Mouse (Mus musculus): Measurements from ENCODE around the gene Ppp1r3d. TPM values are rescaled to one million over a fixed set of nuclear protein-coding genes. Genes with fewer than 3 reads are reported as not detected.

Ppp1r3d gene
- polyA plus RNA-seq (2016; fragmentation: Nextera tagmentation; extraction: Ambion mirVana), result 1.6 and 2.3 TPM in 2 replicates

DNA sequence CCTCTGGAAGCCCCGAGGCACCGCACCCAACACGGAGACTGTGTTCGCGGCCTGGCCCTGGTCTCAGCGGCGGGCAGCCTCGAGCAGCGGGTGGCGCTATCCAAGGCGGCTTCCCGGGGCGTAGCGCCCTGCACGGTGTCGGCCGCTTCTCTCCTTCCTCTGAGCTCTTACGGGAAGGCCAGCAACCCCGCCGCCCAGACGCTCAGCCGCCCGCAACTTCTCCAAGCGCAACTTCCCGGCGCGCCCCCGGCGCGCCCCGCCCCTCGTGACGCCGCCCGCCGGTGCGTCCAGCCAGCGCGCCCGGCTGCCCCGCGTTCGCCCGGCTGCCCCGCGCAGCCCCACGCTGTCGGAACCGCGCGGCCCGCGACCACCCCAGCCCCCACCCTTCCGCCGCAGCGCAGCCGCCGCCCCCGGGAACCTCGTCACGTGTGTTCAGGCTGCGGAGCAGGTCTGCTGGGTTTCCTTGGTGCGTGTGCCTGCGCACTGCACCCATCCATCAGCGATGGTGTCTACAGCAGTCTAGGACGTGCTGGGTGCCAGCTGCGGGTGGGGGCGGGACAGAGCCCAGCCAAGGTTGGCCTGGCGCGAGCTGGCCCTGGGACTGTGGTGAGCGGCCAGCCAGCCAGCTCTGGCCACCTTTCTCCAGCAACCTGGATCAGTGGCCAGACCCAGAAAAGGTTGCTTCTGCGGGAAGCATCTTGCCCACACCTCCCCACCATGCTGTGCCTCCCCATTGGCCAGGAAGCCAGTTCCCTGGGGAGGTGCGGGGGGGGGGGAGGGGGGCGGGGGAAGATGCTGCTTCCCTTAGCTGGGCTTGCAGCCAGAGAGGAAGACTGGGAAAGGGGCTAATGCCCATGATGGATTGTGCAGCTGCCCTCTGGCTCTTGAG lies at the start of gene Ppp1r3d, which contains the start of gene Fam217b:
TSS of gene Ppp1r3d (minus strand) at position 212 of the 889 bp plus-strand sequence.
TSS of gene Fam217b (plus strand) at position 264 of the 889 bp plus-strand sequence.
- Histone ChIP-seq H3K9me3 (replicated peaks) (no peaks in the 10 kb centered on the region), H3K27ac (peak within 1 kb of the TSS; percentile 85), H3K36me3 (peaks cover 14% of the 10 kb centered on the region), H3K27me3 (ENCODE audit: low read depth, poor library complexity, severe bottlenecking) (peaks cover 27% of the 10 kb centered on the region), H3K4me1 (peaks cover 42% of the 10 kb centered on the region), H3K4me3 (peak within 1 kb of the TSS; percentile 86)
- WGBS, result 1% methylated on average over 63 of the region's 74 CpGs
- peak; percentile 76 for DNase-seq (ENCODE audit: low spot score)

DNA sequence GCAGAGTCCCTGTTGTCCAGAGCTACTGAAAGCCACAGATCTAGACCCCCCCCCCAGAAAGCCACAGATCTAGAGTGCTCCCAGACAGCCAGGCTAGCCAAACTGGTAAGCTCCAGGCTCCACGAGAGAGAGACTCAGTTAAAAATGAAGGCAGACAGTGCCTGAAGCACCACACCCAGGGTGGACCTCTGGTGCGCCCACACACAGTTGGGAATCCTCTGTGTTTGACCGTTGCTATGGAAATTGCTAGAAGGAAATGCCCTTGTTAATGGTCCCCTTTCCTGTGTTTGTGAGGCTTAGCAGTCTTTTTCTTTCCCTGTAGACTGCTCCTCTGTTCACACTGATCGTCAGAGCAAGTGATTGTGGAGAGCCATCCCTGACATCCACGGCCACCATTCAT lies 46.1 kb upstream of the Ppp1r3d start:
- no peak overlapping the region for H3K4me3 ChIP-seq
- no peaks in the 10 kb centered on the region for H3K27me3 ChIP-seq (ENCODE audit: low read depth, poor library complexity, severe bottlenecking)
- no peak for DNase-seq (ENCODE audit: low spot score)
- no peaks in the 10 kb centered on the region for H3K36me3 ChIP-seq
- H3K4me1 ChIP-seq, result peaks cover 22% of the 10 kb centered on the region
- peak overlapping the region; percentile 42; the same call in 1 of the 2 replicates for H3K27ac ChIP-seq
- 75% methylated on average over 5 of the region's 5 CpGs for WGBS
- H3K9me3 ChIP-seq (replicated peaks), result no peaks in the 10 kb centered on the region

DNA sequence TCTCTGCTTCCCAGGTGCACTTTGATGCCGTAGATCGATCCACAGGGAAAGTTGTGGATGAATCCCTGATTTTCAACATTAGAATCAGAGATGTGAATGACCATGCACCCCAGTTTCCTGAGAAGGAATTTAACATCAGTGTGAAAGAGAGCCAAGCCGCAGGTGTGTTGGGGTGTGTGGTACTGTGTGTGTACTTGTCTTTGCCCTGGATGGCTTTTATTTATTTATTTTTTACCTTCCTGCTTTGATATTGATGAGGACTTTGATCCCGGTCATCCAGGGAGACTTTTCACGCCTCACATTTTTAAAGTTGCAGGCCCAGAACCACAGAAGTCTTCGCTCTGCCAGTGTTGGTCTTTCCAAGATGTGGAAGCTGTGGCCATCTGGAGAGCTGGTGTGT lies 43.1 kb upstream of the Ppp1r3d start:
- Histone ChIP-seq H3K36me3 (no peaks in the 10 kb centered on the region), H3K27ac (no peak overlapping the region), H3K4me3 (no peak overlapping the region), H3K9me3 (replicated peaks) (no peaks in the 10 kb centered on the region), H3K27me3 (ENCODE audit: low read depth, poor library complexity, severe bottlenecking) (no peaks in the 10 kb centered on the region), H3K4me1 (peaks cover 32% of the 10 kb centered on the region)
- 89% methylated on average over 6 of the region's 6 CpGs for WGBS
- no peak for DNase-seq (ENCODE audit: low spot score)

DNA sequence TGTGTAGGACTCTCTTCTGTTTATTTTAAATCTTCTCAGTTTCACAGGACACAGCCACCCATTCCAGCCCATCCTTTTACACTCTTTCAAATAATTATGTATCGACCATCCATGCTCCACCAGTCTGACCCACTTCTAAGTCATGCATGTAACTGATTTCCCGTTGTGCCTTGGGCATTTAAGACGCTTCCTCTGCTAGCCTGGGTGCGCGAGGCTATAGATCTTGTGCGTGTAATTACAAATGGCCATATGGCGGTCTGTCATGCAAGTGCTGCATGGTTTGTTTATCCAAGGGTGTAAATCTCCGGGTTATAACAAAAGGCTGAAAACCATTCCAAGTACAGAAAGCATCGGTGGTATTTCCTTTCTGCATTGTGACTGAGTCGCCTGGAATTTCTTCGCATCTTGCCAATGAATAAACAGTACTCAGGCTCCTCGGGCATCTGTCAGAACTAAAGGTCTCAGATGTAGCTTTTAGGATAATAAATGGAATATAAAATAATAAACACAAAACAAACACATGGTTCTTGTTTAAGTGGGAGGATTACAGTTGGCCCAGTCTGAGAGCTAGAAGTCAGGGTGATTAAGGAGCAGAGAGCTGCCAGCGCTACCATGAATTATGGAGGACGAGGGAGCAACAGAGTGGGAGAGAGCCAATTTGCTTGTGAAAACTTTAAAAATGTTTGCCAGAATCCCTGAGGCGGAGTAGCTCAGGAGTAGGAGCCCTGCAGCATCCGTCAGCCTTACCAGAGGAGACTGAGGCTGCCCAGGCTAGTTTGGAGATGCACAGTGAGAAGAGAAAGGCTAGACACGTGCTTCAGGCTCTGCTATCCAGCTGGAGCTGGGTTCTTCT lies 40.6 kb upstream of the Ppp1r3d start:
- Histone ChIP-seq H3K4me1 (peaks cover 37% of the 10 kb centered on the region), H3K27ac (peak overlapping the region; percentile 83), H3K9me3 (replicated peaks) (no peaks in the 10 kb centered on the region), H3K27me3 (ENCODE audit: low read depth, poor library complexity, severe bottlenecking) (no peaks in the 10 kb centered on the region), H3K36me3 (no peaks in the 10 kb centered on the region), H3K4me3 (peak overlapping the region; percentile 6)
- peak; percentile 54 for DNase-seq (ENCODE audit: low spot score)
- WGBS, result 29% methylated on average over 17 of the region's 17 CpGs

DNA sequence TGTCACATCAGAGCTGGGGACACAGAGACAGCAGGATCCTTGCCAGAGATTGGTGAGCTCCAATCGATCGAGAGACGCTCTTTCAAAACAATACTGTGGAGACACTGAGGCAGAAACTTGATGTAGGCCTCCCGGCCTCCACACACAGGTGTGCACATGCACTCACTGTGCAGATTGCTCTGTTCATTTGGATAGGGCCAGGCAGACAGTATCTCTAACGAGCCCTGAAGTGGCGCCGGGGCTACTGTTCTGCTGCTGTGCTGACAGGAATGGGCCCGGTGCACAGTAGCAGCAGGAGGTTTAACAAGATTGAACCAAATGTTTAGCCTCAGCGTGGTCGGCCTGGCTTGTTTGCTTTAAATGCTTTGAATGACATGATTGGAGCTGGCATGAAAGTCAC lies 36.7 kb upstream of the Ppp1r3d start:
- Histone ChIP-seq H3K27me3 (ENCODE audit: low read depth, poor library complexity, severe bottlenecking) (no peaks in the 10 kb centered on the region), H3K36me3 (no peaks in the 10 kb centered on the region), H3K9me3 (replicated peaks) (no peaks in the 10 kb centered on the region), H3K4me1 (peaks cover 32% of the 10 kb centered on the region), H3K4me3 (no peak overlapping the region), H3K27ac (peak overlapping the region; percentile 66; the same call in 1 of the 2 replicates)
- no peak for DNase-seq (ENCODE audit: low spot score)
- 75% methylated on average over 10 of the region's 10 CpGs for WGBS

DNA sequence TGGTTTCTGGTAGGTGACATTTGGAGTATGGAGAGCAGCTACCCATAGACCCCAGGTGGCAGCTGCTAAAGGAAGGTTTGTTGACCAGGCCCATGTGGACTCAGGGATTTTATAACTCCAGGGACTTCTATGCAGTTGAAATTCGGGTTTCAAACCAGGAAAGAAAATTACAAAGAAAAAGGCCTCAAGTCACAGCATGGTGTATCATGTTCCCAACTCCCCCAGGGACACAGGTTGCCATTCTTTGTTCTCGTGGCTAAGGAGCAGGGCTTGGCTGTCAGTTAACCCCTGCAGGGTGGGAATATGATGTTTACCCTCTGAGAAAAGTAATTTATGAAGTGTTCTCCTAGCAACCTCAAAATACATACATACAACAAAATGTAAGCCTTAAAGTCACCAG lies 36.0 kb upstream of the Ppp1r3d start:
- Histone ChIP-seq H3K9me3 (replicated peaks) (no peaks in the 10 kb centered on the region), H3K27me3 (ENCODE audit: low read depth, poor library complexity, severe bottlenecking) (no peaks in the 10 kb centered on the region), H3K36me3 (no peaks in the 10 kb centered on the region), H3K27ac (no peak overlapping the region; the same call in 1 of the 2 replicates), H3K4me1 (peaks cover 27% of the 10 kb centered on the region), H3K4me3 (no peak overlapping the region)
- DNase-seq (ENCODE audit: low spot score), result no peak
- WGBS, result 26% methylated on average over 2 of the region's 2 CpGs

DNA sequence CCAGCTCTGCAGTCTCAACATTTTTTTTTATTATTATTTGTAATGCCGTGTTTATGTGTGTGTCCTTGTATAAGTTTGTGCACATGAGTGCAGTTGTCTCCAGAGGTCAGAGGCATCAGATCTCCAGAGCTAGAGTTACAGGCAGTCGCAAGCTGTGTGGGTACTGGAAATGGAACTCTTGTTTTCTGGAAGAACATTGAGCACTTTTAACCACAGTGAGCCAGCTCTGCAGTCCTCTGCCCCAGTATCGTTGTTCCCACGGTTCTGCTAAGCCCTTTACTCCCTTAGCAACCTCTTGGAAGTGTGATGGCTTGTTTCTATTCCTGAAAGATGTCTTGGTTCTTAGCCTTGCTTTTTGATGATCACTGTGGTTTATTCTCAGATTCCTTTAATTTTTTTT lies 35.1 kb upstream of the Ppp1r3d start:
- peaks cover 19% of the 10 kb centered on the region for H3K4me1 ChIP-seq
- H3K9me3 ChIP-seq (replicated peaks), result no peaks in the 10 kb centered on the region
- no peak overlapping the region for H3K4me3 ChIP-seq
- H3K27me3 ChIP-seq (ENCODE audit: low read depth, poor library complexity, severe bottlenecking), result no peaks in the 10 kb centered on the region
- WGBS, result 91% methylated on average over 4 of the region's 4 CpGs
- DNase-seq (ENCODE audit: low spot score), result no peak
- no peaks in the 10 kb centered on the region for H3K36me3 ChIP-seq
- H3K27ac ChIP-seq, result no peak overlapping the region

DNA sequence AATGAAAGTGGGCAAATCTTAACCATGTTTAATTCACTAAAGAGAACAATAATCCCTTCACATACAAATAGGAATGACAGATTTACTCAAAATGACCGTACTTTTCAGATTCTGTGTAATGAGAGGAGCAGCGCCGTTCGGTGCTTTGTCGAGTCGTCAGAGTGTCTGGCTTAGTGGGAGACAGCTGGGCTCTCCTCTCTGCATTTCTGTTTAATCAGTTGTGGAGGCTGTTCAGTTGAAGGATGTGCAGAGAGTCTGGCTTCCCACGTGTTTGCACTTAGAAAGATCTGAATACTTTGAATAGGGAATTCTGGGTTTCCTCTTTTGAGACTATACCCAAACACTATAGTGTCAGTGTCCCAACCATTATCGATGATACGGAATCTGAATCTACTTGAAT lies 23.0 kb upstream of the Ppp1r3d start:
- Histone ChIP-seq H3K36me3 (no peaks in the 10 kb centered on the region), H3K4me1 (peaks cover 7% of the 10 kb centered on the region), H3K27ac (no peak overlapping the region), H3K9me3 (replicated peaks) (no peaks in the 10 kb centered on the region), H3K4me3 (no peak overlapping the region), H3K27me3 (ENCODE audit: low read depth, poor library complexity, severe bottlenecking) (no peaks in the 10 kb centered on the region)
- 75% methylated on average over 9 of the region's 9 CpGs for WGBS
- no peak for DNase-seq (ENCODE audit: low spot score)

DNA sequence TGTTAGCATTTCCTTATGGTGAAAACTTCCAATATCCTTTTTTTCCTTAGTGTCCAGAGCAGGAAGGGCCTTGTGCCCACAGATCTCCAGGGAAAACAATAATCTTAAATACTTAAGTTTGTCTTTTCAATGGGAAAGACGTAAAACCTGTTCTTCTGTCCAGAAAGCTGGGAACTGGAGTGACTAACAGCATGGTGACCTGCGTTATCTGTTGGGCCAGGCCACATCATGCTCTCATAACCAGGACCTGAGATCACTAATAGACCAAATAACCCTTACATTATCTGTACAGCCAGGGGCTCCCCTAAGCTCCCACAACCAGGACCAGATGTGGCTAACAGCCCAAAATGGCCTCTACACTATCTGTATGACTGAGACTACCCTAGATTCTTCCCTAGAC lies 19.6 kb upstream of the Ppp1r3d start:
- Histone ChIP-seq H3K27me3 (ENCODE audit: low read depth, poor library complexity, severe bottlenecking) (no peaks in the 10 kb centered on the region), H3K36me3 (no peaks in the 10 kb centered on the region), H3K4me1 (peaks cover 16% of the 10 kb centered on the region), H3K27ac (no peak overlapping the region), H3K9me3 (replicated peaks) (no peaks in the 10 kb centered on the region), H3K4me3 (no peak overlapping the region)
- DNase-seq (ENCODE audit: low spot score), result no peak
- WGBS, result 76% methylated on average over 2 of the region's 2 CpGs

DNA sequence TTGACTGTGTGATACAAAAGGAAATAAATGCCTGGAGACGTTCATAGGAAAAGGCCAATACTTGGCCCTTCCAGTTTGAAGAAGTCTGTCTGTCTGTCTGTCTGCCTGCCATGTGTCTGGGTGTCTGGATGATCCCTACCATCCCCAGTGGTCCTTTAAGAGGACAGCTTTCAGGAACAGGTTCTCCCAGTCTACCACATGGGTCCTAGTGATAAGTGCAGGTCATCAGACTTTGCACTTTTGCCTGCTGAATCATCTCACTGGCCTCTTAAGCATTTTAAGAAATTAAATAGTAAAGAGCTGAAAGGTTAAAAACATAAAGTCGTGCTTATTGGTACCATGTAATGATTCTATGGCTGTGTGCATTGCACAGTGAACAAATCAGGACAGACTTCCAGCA lies 19.2 kb upstream of the Ppp1r3d start:
- H3K27me3 ChIP-seq (ENCODE audit: low read depth, poor library complexity, severe bottlenecking), result no peaks in the 10 kb centered on the region
- H3K4me1 ChIP-seq, result peaks cover 16% of the 10 kb centered on the region
- no peaks in the 10 kb centered on the region for H3K36me3 ChIP-seq
- no peak overlapping the region for H3K4me3 ChIP-seq
- 79% methylated on average over 2 of the region's 2 CpGs for WGBS
- H3K9me3 ChIP-seq (replicated peaks), result no peaks in the 10 kb centered on the region
- DNase-seq (ENCODE audit: low spot score), result no peak
- H3K27ac ChIP-seq, result no peak overlapping the region

DNA sequence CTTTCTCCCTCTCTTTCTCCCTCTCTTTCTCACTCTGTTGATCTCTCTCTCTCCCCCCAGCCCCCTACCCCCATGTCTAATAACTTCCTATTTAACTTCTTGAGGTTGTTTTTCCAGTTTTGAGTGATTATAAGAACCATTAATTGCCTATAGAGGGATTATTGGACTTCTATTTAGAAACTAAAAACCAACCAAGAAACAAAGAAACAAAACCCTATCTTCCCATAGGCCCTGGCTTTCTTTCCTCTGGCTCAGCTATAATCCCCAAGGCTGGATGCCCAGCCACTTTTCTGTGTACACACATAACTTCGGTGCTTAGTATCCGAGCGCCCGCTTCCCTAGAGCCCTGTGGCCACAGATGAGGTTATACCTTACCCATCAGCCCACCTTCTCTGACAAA lies 16.0 kb upstream of the Ppp1r3d start, which contains the start of gene Cdh26:
TSS of gene Cdh26 (plus strand) at position 301 of the 400 bp plus-strand sequence.
- H3K9me3 ChIP-seq (replicated peaks), result no peaks in the 10 kb centered on the region
- no peaks in the 10 kb centered on the region for H3K36me3 ChIP-seq
- H3K27me3 ChIP-seq (ENCODE audit: low read depth, poor library complexity, severe bottlenecking), result no peaks in the 10 kb centered on the region
- no peak within 1 kb of the TSS for H3K4me3 ChIP-seq
- WGBS, result 89% methylated on average over 4 of the region's 4 CpGs
- no peak within 1 kb of the TSS; the same call in 1 of the 2 replicates for H3K27ac ChIP-seq
- peaks cover 9% of the 10 kb centered on the region for H3K4me1 ChIP-seq
- DNase-seq (ENCODE audit: low spot score), result no peak

DNA sequence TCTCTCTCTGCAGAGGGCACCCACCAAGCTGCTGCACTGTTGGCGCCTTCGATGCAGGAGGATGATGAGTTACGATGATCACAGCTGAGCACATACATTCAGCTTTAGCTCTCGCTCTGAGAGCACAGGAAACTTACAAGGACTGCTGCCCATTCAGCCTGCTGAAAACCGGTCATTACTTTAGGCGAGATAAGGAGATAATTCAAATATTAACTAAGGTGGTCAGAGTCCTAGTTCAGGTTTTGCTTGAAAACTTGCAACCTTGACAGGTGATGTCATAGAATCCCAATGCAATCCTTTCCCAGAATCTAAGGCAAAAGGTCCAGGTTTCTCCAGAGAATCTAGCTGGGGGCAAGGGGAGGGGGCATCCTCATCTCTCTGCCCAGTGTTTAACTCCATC lies 15.2 kb upstream of the Ppp1r3d start:
- H3K9me3 ChIP-seq (replicated peaks), result no peaks in the 10 kb centered on the region
- no peak for DNase-seq (ENCODE audit: low spot score)
- no peaks in the 10 kb centered on the region for H3K27me3 ChIP-seq (ENCODE audit: low read depth, poor library complexity, severe bottlenecking)
- peaks cover 9% of the 10 kb centered on the region for H3K4me1 ChIP-seq
- WGBS, result 85% methylated on average over 6 of the region's 6 CpGs
- no peak overlapping the region for H3K27ac ChIP-seq
- no peak overlapping the region for H3K4me3 ChIP-seq
- H3K36me3 ChIP-seq, result no peaks in the 10 kb centered on the region

DNA sequence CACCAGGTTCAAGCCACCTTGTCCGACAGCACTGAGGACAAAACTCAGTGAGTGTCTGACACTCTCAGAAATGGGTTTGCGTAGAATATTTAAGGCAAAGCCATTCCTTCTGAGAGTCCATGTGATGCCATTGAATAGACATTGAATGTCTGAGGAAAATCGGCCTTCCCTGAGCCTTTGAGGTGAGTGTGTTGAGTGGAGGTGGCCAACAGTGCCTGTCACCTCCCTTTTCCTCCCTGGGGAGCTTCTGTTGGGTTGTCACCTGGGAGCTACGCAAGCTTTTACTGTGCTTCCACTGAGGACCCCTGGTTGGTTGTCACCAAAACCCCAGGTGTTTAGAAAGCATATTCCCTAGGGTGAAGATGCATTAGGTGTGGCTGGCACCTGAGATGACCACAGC lies 14.4 kb upstream of the Ppp1r3d start:
- Histone ChIP-seq H3K27me3 (ENCODE audit: low read depth, poor library complexity, severe bottlenecking) (no peaks in the 10 kb centered on the region), H3K4me3 (no peak overlapping the region), H3K27ac (no peak overlapping the region), H3K9me3 (replicated peaks) (no peaks in the 10 kb centered on the region), H3K36me3 (no peaks in the 10 kb centered on the region), H3K4me1 (peaks cover 9% of the 10 kb centered on the region)
- 84% methylated on average over 4 of the region's 4 CpGs for WGBS
- DNase-seq (ENCODE audit: low spot score), result no peak

Data from limb, embryonic 10.5 days (tissue).